9 mouse cellular contexts compared by ENCODE assay signal in the genomic region with DNA sequence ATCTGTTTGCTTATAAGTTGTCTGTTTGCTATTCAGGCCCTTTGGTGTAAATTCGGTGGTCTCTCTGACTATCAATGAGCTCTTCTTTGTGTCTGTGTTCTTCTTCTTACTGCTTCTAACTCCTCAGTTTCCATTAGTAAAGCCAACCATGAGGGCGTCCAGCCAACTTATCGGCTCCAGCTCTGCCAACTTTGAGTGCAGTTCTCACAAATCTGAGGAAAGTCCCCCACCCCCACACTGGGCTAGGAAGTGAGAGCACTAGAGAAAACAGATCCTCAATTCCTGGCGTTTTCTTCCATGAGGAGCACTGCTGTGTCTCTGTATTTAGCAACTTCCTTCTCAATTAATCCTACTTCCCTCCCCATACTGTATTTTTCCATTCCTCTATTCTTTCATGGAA. TPM values are rescaled to one million over a fixed set of nuclear protein-coding genes. Genes with fewer than 3 reads are reported as not detected.
DNase-seq lines count a peak whose midpoint lies in the region.
"Had no signal": no experiment of that assay in that cellular context is flagged by ENCODE, and none has a peak within 500 bp of the region (broad histone marks: within the 10 kb centered on the region; RNA-seq: fewer than 3 reads in every experiment).

No protein-coding gene starts in this region.

- peak; percentile 21 for DNase-seq in lung, postnatal 10 days
- no peak for DNase-seq in lung, adult 18-20 months
- peak; percentile 70 to 85 for DNase-seq in cerebellum, postnatal 10 days
- DNase-seq in layer of hippocampus, adult 8-10 months (ENCODE audit: low spot score in 2 of 2) = peak; percentile 50 to 71
- DNase-seq in right cerebral cortex, postnatal 25 days = peak; percentile 41
- no peak for DNase-seq in urinary bladder, adult 18-20 months (ENCODE audit: low spot score in 2 of 2)
- DNase-seq in urinary bladder, postnatal 25 days (ENCODE audit: low spot score) = no peak
- DNase-seq: adrenal gland, postnatal 25 days; gastrocnemius, postnatal 10 days had no signal

RNA-seq across cellular contexts. Expression of gene Slc1a3, which starts 4.4 kb away (rescaled TPM):
- total RNA-seq in layer of hippocampus, adult 8-10 months (2022) = 100 to 1,000 TPM; 344 to 455 (median 398) TPM

Comparison
In these comparisons a context has a peak if more than half of its experiments do, and no peak if none do; other contexts are left out.
1. DNase-seq: peak in lung, postnatal 10 days (single experiment), cerebellum, postnatal 10 days (2 of 2), layer of hippocampus, adult 8-10 months (2 of 2) and right cerebral cortex, postnatal 25 days (single experiment); none in lung, adult 18-20 months (0 of 2), urinary bladder, adult 18-20 months (0 of 2) and urinary bladder, postnatal 25 days (single experiment).